Mouse (Mus musculus) splenic B cell, adult 2 months (primary cell): ENCODE data around the gene Klhl3.

Experiments used
- DNase-seq: peaks from one replicate; pipeline ENCODE4 v3.0.0-alpha.2; 2011; ENCODE audit warnings: low read depth, low spot score
- H3K27me3 ChIP-seq: 2 replicates; pipeline ENCODE4 v1.6.1; 2012; ENCODE audit warnings: mild to moderate bottlenecking, low read length, moderate library complexity, mixed read lengths; ENCODE audit not compliant: control insufficient read depth, poor library complexity, insufficient read depth, severe bottlenecking
- H3K36me3 ChIP-seq: 2 replicates; pipeline ENCODE4 v1.6.1; 2012; ENCODE audit warnings: mild to moderate bottlenecking, low read length, moderate library complexity, mixed read lengths; ENCODE audit not compliant: control insufficient read depth, poor library complexity, insufficient read depth, severe bottlenecking

Klhl3 gene

GRCm38 (mm10) chr13:58034985-58035384 is 78.4 kb downstream of the Klhl3 start:
- DNase-seq: no peak
- Histone ChIP-seq H3K27me3 (no peaks in the 10 kb centered on the region; the same call in 1 of the 2 replicates), H3K36me3 (no peaks in the 10 kb centered on the region)

- H3K27me3 ChIP-seq: no peaks in the 10 kb centered on the region; the same call in 1 of the 2 replicates
- no peak for DNase-seq
Measured at GRCm38 (mm10) chr13:58034507-58034906, 78.9 kb downstream of the Klhl3 start.

GRCm38 (mm10) chr13:58031755-58032154 is 81.6 kb downstream of the Klhl3 start:
- peak; percentile 59 for DNase-seq
- Histone ChIP-seq H3K36me3 (no peaks in the 10 kb centered on the region), H3K27me3 (no peaks in the 10 kb centered on the region; the same call in 1 of the 2 replicates)

More at GRCm38 (mm10) chr13:58034507-58034906, 78.9 kb downstream of the Klhl3 start:
- H3K36me3 ChIP-seq: no peaks in the 10 kb centered on the region

GRCm38 (mm10) chr13:58027115-58027514 is 86.3 kb downstream of the Klhl3 start:
- Histone ChIP-seq H3K27me3 (no peaks in the 10 kb centered on the region; the same call in 1 of the 2 replicates), H3K36me3 (no peaks in the 10 kb centered on the region)
- no peak for DNase-seq

- Histone ChIP-seq H3K27me3 (no peaks in the 10 kb centered on the region), H3K36me3 (no peaks in the 10 kb centered on the region)
- DNase-seq: no peak
Measured at GRCm38 (mm10) chr13:58025701-58026414, 87.5 kb downstream of the Klhl3 start.

GRCm38 (mm10) chr13:58023726-58024453 is 89.5 kb downstream of the Klhl3 start:
- no peaks in the 10 kb centered on the region for H3K36me3 ChIP-seq
- DNase-seq: no peak
- no peaks in the 10 kb centered on the region for H3K27me3 ChIP-seq

- no peak for DNase-seq
- H3K36me3 ChIP-seq: no peaks in the 10 kb centered on the region
- H3K27me3 ChIP-seq: no peaks in the 10 kb centered on the region
Measured at GRCm38 (mm10) chr13:58023001-58023560, 90.3 kb downstream of the Klhl3 start.

- DNase-seq: peak; percentile 4
- no peaks in the 10 kb centered on the region for H3K27me3 ChIP-seq
Measured at GRCm38 (mm10) chr13:58020428-58020827, 93.0 kb downstream of the Klhl3 start.

GRCm38 (mm10) chr13:58017298-58017697 is 96.1 kb downstream of the Klhl3 start:
- H3K36me3 ChIP-seq: no peaks in the 10 kb centered on the region
- no peaks in the 10 kb centered on the region for H3K27me3 ChIP-seq
- no peak for DNase-seq

More at GRCm38 (mm10) chr13:58020428-58020827, 93.0 kb downstream of the Klhl3 start:
- H3K36me3 ChIP-seq: no peaks in the 10 kb centered on the region

GRCm38 (mm10) chr13:58012067-58012925 is 101.1 kb downstream of the Klhl3 start:
- H3K36me3 ChIP-seq: no peaks in the 10 kb centered on the region
- no peaks in the 10 kb centered on the region for H3K27me3 ChIP-seq
- DNase-seq: peak; percentile 53

- Histone ChIP-seq H3K36me3 (no peaks in the 10 kb centered on the region), H3K27me3 (no peaks in the 10 kb centered on the region)
- DNase-seq: no peak
Measured at GRCm38 (mm10) chr13:58011526-58011925, 101.9 kb downstream of the Klhl3 start.

GRCm38 (mm10) chr13:58010416-58010815 is 103.0 kb downstream of the Klhl3 start:
- no peak for DNase-seq
- Histone ChIP-seq H3K27me3 (no peaks in the 10 kb centered on the region), H3K36me3 (no peaks in the 10 kb centered on the region)

- Histone ChIP-seq H3K36me3 (no peaks in the 10 kb centered on the region), H3K27me3 (no peaks in the 10 kb centered on the region)
- DNase-seq: no peak
Measured at GRCm38 (mm10) chr13:58009275-58009674, 104.1 kb downstream of the Klhl3 start.

- no peaks in the 10 kb centered on the region for H3K36me3 ChIP-seq
- no peak for DNase-seq
- no peaks in the 10 kb centered on the region for H3K27me3 ChIP-seq
Measured at GRCm38 (mm10) chr13:58008038-58008364, 105.4 kb downstream of the Klhl3 start.
